Mouse (Mus musculus) cortical plate, adult 2 months (tissue): ENCODE measurements at regions not wholly inside any gene's neighbourhood (a gene's known extent, or its start where the extent isn't known, plus 50 kb on each side); places are given as distances from the start of the nearest gene placed in this dataset.

ENCODE experiments used
- H3K27ac ChIP-seq: fragments of 200-500 bp; 2 replicates; pipeline ENCODE4 v1.5.1; 2012; ENCODE audit warnings: low read length, control low read depth, inconsistent platforms; ENCODE audit not compliant: insufficient read depth
- H3K4me1 ChIP-seq: fragments of 200-500 bp; 2 replicates; pipeline ENCODE4 v1.6.1; 2011; ENCODE audit warnings: low read length; ENCODE audit not compliant: control insufficient read depth, insufficient read depth
- H3K4me3 ChIP-seq: fragments of 200-500 bp; 2 replicates; pipeline ENCODE4 v1.5.1; 2011; ENCODE audit warnings: mild to moderate bottlenecking, low read length, control low read depth; ENCODE audit not compliant: insufficient read depth
- CTCF ChIP-seq: fragments of 200-500 bp; IDR thresholded peaks from 2 replicates; pipeline ENCODE4 v1.5.1; 2011; ENCODE audit warnings: mild to moderate bottlenecking, control low read depth, low read length; ENCODE audit not compliant: insufficient read depth; ENCODE audit errors: extremely low read depth
- POLR2A ChIP-seq: fragments of 200-500 bp; IDR thresholded peaks from 2 replicates; pipeline ENCODE4 v1.6.1; 2011; ENCODE audit warnings: mild to moderate bottlenecking, low read length, control low read depth; ENCODE audit not compliant: insufficient read depth; ENCODE audit errors: extremely low read depth

DNA sequence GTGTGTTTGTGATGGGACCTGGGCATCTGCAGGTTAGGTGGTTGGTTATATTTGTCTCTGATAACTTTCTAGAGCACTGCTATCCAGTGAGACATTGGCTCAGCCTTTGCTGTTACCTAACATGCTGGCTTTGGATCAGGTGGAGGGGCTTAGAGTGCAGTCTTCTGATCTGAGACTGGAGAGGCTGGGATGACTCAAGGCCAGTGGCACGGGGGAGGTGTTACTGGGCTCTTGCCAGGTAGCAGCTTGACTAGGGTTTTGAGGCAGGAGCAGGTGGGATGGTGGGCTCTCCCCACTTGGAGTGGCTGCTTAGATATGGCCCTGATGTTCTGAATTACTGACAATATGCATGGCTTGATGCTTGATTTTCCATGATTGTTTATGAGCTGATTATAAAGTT is 236.0 kb downstream of the Zfp704 start:
- no peak overlapping the region for H3K4me3 ChIP-seq
- TF ChIP-seq POLR2A: no peak
- no peak for TF ChIP-seq CTCF
- H3K27ac ChIP-seq: no peak overlapping the region
- H3K4me1 ChIP-seq: no peaks in the 10 kb centered on the region

DNA sequence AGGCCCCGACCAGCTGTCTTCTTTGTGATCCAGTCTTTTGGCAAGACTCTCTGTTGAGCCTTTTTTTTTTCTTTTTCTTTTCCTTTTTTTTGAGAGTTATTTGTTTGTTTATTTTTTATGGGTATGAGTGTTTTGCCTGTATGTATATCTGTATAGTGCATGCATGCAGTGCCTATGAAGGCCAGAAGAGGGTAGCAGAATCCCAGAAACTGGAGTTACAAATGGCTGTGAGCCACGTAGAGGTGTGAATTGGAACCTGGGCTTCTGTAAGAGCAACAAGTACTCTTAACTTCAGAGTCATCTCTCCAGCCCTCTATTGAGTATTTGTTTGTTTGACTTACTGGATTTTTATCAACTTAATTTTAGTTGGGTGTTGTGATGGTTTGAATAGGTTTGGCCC is 239.8 kb downstream of the Zfp704 start:
- no peak overlapping the region for H3K27ac ChIP-seq
- no peaks in the 10 kb centered on the region for H3K4me1 ChIP-seq
- H3K4me3 ChIP-seq: no peak overlapping the region
- TF ChIP-seq CTCF (no peak), POLR2A (no peak)

DNA sequence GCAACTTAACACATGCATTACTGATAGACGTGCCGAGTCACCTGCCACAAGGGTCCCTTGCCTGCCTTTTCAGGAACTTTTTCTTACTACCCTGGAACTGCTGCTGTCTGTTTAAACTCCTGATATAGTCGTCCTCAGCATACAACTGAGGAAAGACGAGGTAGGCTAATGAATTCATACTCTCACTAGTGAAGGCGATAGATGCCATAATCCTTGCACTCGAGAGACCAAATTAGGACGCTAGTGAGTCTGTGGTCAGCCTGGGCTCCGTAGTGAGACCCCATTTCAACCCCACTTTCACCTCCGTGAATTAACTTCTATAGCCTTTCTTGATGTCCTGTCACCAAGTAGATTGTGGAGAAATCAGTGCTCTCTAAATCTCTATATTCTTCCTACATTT is 244.1 kb downstream of the Zfp704 start:
- Histone ChIP-seq H3K4me1 (no peaks in the 10 kb centered on the region), H3K27ac (no peak overlapping the region), H3K4me3 (no peak overlapping the region)
- no peak for TF ChIP-seq POLR2A
- TF ChIP-seq CTCF: no peak

DNA sequence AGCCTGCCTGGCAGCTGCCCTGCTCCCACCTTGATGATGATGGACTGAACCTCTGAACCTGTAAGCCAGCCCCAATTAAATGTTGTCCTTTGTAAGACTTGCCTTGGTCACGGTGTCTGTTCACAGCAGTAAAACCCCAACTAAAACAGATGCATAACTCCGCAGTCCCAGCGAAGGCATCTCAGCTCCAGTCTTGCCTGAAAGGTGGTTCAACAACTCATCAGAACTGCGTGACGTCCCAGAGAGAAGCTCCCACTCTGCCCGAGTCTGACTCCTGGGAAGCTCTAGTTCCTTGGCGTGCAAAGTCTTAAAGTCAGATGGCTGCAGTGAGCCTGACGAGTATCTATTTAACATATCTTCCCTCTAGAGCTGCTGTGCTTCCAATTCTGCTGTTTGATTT is 250.7 kb downstream of the Zfp704 start:
- Histone ChIP-seq H3K4me3 (no peak overlapping the region), H3K4me1 (no peaks in the 10 kb centered on the region), H3K27ac (no peak overlapping the region)
- TF ChIP-seq POLR2A: no peak
- TF ChIP-seq CTCF: no peak

DNA sequence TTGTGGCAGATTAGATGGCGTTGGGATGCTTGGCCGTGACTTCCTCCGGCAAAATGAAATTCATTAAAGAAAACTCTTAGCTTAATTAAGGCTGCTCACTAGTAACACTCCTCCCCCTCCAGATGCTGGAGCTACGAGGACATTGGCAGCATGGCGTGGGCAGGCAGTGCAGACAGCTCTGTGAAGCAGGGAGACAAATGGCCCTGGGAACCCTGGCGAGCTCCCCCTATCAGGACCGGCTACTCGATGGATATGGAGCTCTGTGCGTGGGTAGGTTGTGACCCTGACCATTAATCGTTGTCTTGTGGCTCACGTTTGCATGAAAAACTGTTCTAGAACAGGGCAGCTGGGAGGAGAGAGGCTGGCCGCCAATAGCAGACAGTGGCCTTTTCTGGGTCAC is 251.8 kb downstream of the Zfp704 start:
- Histone ChIP-seq H3K4me3 (no peak overlapping the region), H3K27ac (no peak overlapping the region)
- TF ChIP-seq POLR2A (no peak), CTCF (no peak)

DNA sequence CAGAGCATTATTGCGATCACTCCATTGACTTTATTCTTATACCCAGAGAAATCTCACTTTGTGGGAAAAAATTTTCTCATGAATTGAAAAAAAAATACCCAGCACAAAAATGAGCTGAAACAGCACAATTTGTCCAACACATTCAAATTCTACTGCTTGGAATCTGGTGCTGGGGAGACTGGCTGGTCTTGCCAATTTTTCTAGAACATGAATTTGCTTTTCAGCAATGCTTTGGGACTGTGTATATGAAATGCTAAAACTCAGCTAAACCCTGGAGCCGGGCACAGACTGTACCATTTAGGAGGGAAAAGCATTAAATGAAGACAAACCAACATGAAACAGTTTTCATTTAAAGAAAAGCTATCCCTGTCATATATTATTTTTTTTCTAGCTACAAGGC is 252.2 kb downstream of the Zfp704 start:
- Histone ChIP-seq H3K4me3 (no peak overlapping the region), H3K4me1 (no peaks in the 10 kb centered on the region), H3K27ac (no peak overlapping the region)
- no peak for TF ChIP-seq POLR2A
- TF ChIP-seq CTCF: no peak

More for the DNA sequence above, 251.8 kb downstream of the Zfp704 start:
- H3K4me1 ChIP-seq: no peaks in the 10 kb centered on the region

DNA sequence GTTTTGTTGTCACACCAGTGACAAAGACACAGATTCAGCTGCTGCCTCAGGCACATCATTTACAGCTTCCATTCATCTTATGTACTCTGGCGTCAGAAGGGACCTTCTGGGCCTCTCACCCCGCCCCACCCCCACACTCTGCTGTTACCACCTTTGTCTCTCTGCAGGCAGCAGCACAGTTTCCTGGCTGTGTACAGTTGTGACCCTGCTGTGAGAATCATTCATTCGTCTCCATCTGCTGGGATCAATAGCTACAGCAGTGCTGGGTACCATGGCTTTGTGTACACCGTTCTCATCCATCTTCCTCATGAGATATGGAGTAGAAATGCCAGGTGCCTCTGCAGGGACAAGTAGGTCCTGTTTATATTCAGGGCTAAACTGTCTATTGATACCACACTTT is 254.0 kb downstream of the Zfp704 start:
- H3K4me1 ChIP-seq: no peaks in the 10 kb centered on the region
- TF ChIP-seq POLR2A (no peak), CTCF (no peak)
- no peak overlapping the region for H3K4me3 ChIP-seq
- no peak overlapping the region for H3K27ac ChIP-seq

DNA sequence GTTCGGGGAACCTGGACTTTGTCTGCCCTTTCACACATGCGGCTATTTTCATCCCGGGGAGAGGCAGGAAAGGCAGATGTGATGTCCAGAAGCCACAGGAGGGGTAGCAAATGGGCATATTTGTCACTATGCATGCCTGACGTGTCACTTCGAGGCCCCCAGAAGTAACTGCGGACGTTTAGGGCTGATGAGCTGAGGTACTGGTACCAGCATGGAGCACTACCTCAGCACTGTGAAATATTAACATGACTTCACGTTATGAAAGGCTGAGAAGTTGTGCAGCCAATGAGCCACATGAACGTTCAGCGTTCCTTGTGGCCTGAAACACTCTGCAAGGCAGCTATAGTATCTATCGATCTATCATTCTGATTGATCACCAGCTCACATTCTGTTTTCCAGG is 255.1 kb downstream of the Zfp704 start:
- no peak for TF ChIP-seq CTCF
- TF ChIP-seq POLR2A: no peak
- Histone ChIP-seq H3K4me1 (no peaks in the 10 kb centered on the region), H3K27ac (no peak overlapping the region), H3K4me3 (no peak overlapping the region)

DNA sequence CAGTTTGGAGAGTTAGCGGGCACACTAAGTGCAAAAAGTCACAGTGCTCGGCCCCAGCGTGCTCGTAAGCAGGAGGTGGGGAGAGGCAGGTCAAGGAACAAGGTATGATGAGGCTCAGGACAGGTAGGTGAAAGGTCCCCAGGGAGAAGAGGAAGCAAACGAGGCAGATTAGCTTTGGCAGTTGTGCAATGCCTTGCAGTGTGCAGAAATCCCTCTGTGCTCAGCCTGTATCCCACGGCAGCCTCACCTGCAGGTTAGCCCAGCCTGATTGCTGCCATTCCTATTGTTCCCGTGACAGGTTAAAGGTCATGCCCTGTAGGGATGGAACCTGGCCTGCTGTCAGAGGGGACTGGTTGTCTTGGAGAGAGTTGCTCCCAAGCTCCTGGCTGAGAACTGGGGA is 257.6 kb downstream of the Zfp704 start:
- Histone ChIP-seq H3K27ac (no peak overlapping the region), H3K4me3 (no peak overlapping the region), H3K4me1 (no peaks in the 10 kb centered on the region)
- TF ChIP-seq CTCF (no peak), POLR2A (no peak)

DNA sequence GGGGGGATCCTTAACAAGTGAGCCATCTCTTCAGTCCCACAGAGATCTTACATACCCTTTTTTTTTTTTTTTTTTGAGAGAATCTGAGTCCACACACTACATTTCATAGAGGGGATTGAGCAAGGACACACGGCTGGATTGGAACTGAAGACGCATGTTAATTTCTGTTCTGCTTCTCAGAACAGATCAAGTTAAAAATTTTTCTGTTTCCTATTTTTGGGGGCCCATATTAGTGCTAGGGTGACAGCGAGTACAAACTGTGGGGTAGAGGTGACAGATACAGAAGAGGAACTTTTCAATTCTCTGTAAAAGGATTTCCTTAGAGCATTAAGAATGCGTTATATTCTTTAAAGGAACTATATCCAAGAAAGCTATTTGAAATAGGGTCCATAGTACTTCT is 260.1 kb downstream of the Zfp704 start:
- no peak for TF ChIP-seq CTCF
- TF ChIP-seq POLR2A: no peak
- Histone ChIP-seq H3K27ac (no peak overlapping the region), H3K4me3 (no peak overlapping the region), H3K4me1 (no peaks in the 10 kb centered on the region; the same call in 1 of the 2 replicates)

DNA sequence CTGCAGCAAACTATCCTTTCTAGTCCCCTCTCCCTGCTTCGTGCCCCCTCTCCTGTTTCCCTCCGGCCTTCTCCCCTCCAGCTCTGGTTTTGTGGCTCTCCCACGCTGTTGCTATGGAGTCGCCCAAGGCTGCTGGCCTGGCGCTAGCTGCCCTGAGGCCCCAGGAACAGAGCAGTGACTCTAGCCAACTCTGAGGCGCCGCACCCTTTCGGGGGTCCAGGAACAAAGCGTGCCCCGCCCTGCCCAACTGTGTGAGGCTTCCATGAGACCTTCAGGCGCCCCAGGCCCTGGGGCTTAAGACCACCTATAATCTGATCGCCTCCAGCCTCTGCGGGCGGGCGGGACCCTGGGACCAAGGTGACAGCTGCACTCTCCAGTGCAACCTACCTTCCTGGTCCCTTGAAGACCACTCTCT is 262.4 kb downstream of the Zfp704 start:
- TF ChIP-seq CTCF (no peak), POLR2A (no peak)
- Histone ChIP-seq H3K4me1 (no peaks in the 10 kb centered on the region; the same call in 1 of the 2 replicates), H3K27ac (no peak overlapping the region), H3K4me3 (peak overlapping the region; percentile 36)
